Mouse (Mus musculus) C2C12 (cell line): Measurements from ENCODE around the gene Olfr1417. TPM values are rescaled to one million over a fixed set of nuclear protein-coding genes. Genes with fewer than 3 reads are reported as not detected.

Experiments used
- H3K27me3 ChIP-seq: one replicate; pipeline ENCODE4 v1.6.1; 2011; ENCODE audit not compliant: control insufficient read depth, insufficient read depth, insufficient read length
- H3K36me3 ChIP-seq: one replicate; pipeline ENCODE4 v1.6.1; 2011; ENCODE audit not compliant: control insufficient read depth, insufficient read depth
- H3K4me3 ChIP-seq: one replicate; pipeline ENCODE4 v1.5.1; 2011; ENCODE audit warnings: mild to moderate bottlenecking, control low read depth; ENCODE audit not compliant: poor library complexity, insufficient read depth, severe bottlenecking
- H3K79me2 ChIP-seq: one replicate; pipeline ENCODE4 v1.6.1; 2011; ENCODE audit not compliant: control insufficient read depth, insufficient read depth
- H3K79me3 ChIP-seq: one replicate; pipeline ENCODE4 v1.6.1; 2011; ENCODE audit warnings: low read depth, control low read depth
- H3ac ChIP-seq: one replicate; pipeline ENCODE3; 2011; ENCODE audit warnings: low read depth; ENCODE audit not compliant: control insufficient read depth, insufficient read length
- CEBPB ChIP-seq: IDR thresholded peaks from one replicate; pipeline ENCODE4 v1.6.1; 2011; ENCODE audit warnings: low read depth, mild to moderate bottlenecking, control low read depth, moderate library complexity
- CTCF ChIP-seq: IDR thresholded peaks from one replicate; pipeline ENCODE4 v1.5.1; 2011; ENCODE audit not compliant: control insufficient read depth, insufficient read depth, insufficient read length
- FOSL1 ChIP-seq: IDR thresholded peaks from one replicate; pipeline ENCODE4 v1.8.0; 2011; ENCODE audit warnings: mild to moderate bottlenecking, low read length; ENCODE audit not compliant: poor library complexity, insufficient read depth, severe bottlenecking
- MAX ChIP-seq: IDR thresholded peaks from one replicate; pipeline ENCODE4 v1.6.1; 2011; ENCODE audit warnings: mild to moderate bottlenecking, control low read depth
- MYOD1 ChIP-seq: IDR thresholded peaks from one replicate; pipeline ENCODE4 v1.6.1; 2011; ENCODE audit warnings: low read depth; ENCODE audit not compliant: control insufficient read depth, insufficient read length
- MYOG ChIP-seq: IDR thresholded peaks from one replicate; pipeline ENCODE4 v1.6.1; 2011; ENCODE audit not compliant: control insufficient read depth, insufficient read length; ENCODE audit errors: extremely low read depth
- USF1 ChIP-seq: IDR thresholded peaks from one replicate; pipeline ENCODE4 v1.6.1; 2011; ENCODE audit warnings: low read depth, mild to moderate bottlenecking, control low read depth, moderate library complexity
- polyA plus RNA-seq: library from polyadenylated mRNA; unstranded; fragments of >200 nt; fragmentation: generic; extraction: Trizol; gene quantifications from one replicate; pipeline ENCODE4 v1.2.1, GENCODE M21; 2012; ENCODE audit warnings: missing spikeins

The Olfr1417 gene
- polyA plus RNA-seq, 1 experiment, result not detected

GRCm38 (mm10) chr19:11814742-11815333 is 24.2 kb downstream of the Olfr1417 start:
- H3K27me3 ChIP-seq, result no peaks in the 10 kb centered on the region
- TF ChIP-seq MAX (no peak), CTCF (no peak), USF1 (no peak), MYOD1 (no peak)
- no peak overlapping the region for H3K4me3 ChIP-seq
- H3K79me3 ChIP-seq, result no peaks in the 10 kb centered on the region
- no peaks in the 10 kb centered on the region for H3K36me3 ChIP-seq
- no peak overlapping the region for H3ac ChIP-seq
- no peaks in the 10 kb centered on the region for H3K79me2 ChIP-seq

- Histone ChIP-seq H3ac (no peak overlapping the region), H3K36me3 (no peaks in the 10 kb centered on the region), H3K79me3 (no peaks in the 10 kb centered on the region), H3K27me3 (no peaks in the 10 kb centered on the region), H3K4me3 (no peak overlapping the region), H3K79me2 (no peaks in the 10 kb centered on the region)
- TF ChIP-seq CEBPB (no peak), MYOG (no peak), MYOD1 (no peak), USF1 (no peak)
Measured at GRCm38 (mm10) chr19:11813649-11814048, 25.4 kb downstream of the Olfr1417 start.

GRCm38 (mm10) chr19:11813136-11813535 is 25.9 kb downstream of the Olfr1417 start:
- H3K36me3 ChIP-seq, result no peaks in the 10 kb centered on the region
- H3K79me2 ChIP-seq, result no peaks in the 10 kb centered on the region

GRCm38 (mm10) chr19:11811688-11812365 is 27.2 kb downstream of the Olfr1417 start:
- no peaks in the 10 kb centered on the region for H3K79me2 ChIP-seq
- no peaks in the 10 kb centered on the region for H3K79me3 ChIP-seq
- no peak for TF ChIP-seq FOSL1
- no peak for TF ChIP-seq MYOD1
- TF ChIP-seq USF1, result no peak
- no peak for TF ChIP-seq CEBPB
- TF ChIP-seq MAX, result no peak
- no peak for TF ChIP-seq MYOG
- no peak for TF ChIP-seq CTCF
- no peaks in the 10 kb centered on the region for H3K36me3 ChIP-seq
- no peaks in the 10 kb centered on the region for H3K27me3 ChIP-seq
- H3K4me3 ChIP-seq, result no peak overlapping the region
- H3ac ChIP-seq, result no peak overlapping the region

More at GRCm38 (mm10) chr19:11813136-11813535, 25.9 kb downstream of the Olfr1417 start:
- no peak overlapping the region for H3ac ChIP-seq
- no peaks in the 10 kb centered on the region for H3K79me3 ChIP-seq
- no peaks in the 10 kb centered on the region for H3K27me3 ChIP-seq
- H3K4me3 ChIP-seq, result no peak overlapping the region
- no peak for TF ChIP-seq MYOD1
- no peak for TF ChIP-seq MAX
- TF ChIP-seq CEBPB, result no peak
- no peak for TF ChIP-seq FOSL1
- TF ChIP-seq USF1, result no peak
- no peak for TF ChIP-seq MYOG
- no peak for TF ChIP-seq CTCF

- TF ChIP-seq MYOG, result no peak
- no peak for TF ChIP-seq MAX
- TF ChIP-seq MYOD1, result no peak
- TF ChIP-seq CEBPB, result no peak
- TF ChIP-seq FOSL1, result no peak
- TF ChIP-seq USF1, result no peak
- TF ChIP-seq CTCF, result no peak
- Histone ChIP-seq H3K27me3 (no peaks in the 10 kb centered on the region), H3ac (no peak overlapping the region), H3K4me3 (no peak overlapping the region), H3K79me2 (no peaks in the 10 kb centered on the region), H3K79me3 (no peaks in the 10 kb centered on the region), H3K36me3 (no peaks in the 10 kb centered on the region)
Measured at GRCm38 (mm10) chr19:11810856-11811255, 28.2 kb downstream of the Olfr1417 start.

- no peaks in the 10 kb centered on the region for H3K79me2 ChIP-seq
- H3ac ChIP-seq, result no peak overlapping the region
- no peaks in the 10 kb centered on the region for H3K27me3 ChIP-seq
- H3K4me3 ChIP-seq, result no peak overlapping the region
- no peak for TF ChIP-seq FOSL1
- H3K36me3 ChIP-seq, result no peaks in the 10 kb centered on the region
- H3K79me3 ChIP-seq, result no peaks in the 10 kb centered on the region
Measured at GRCm38 (mm10) chr19:11810003-11810758, 28.8 kb downstream of the Olfr1417 start.
